Mouse (Mus musculus) liver, postnatal 0 days (tissue): ENCODE results near the gene Itk.

Source experiments
- CTCF ChIP-seq: sonication (generic); IDR thresholded peaks from 2 replicates; pipeline ENCODE4 v1.5.1; 2016; ENCODE audit warnings: antibody characterized with exemption, low read depth
- EP300 ChIP-seq: IDR thresholded peaks from 2 replicates; pipeline ENCODE4 v1.6.1; 2016; ENCODE audit warnings: antibody characterized with exemption, low read depth, mild to moderate bottlenecking

DNA sequence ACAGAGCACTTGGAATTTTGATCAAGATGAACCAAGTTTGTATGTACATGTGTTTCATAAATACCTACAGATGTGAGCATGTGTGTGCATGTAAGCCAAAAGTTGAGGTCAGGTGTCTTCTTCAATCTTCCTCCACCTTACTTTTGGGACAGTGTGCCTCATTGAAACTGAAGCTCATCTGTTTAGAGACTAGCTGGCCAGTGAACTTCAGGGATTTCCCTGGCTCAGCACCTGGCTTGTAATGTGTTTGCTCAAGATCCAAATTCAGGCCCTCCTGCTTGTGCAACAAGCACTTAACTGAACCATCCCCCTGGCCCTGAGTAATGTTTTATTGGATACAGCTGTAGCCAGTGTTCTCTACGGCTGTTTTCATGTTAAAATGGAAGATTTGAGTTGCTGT, 29.1 kb upstream of the Itk start:
- no peak for TF ChIP-seq CTCF
- TF ChIP-seq EP300 = no peak
